Mouse (Mus musculus): ENCODE measurements around the gene Olfr583. TPM values are rescaled to one million over a fixed set of nuclear protein-coding genes. Genes with fewer than 3 reads are reported as not detected.

Olfr583 gene
- not detected for total RNA-seq (2021)
- long read RNA-seq, experiment 1, result 0 reads
- long read RNA-seq, experiment 2, result 0 reads

- no peak for DNase-seq (ENCODE audit: extremely low spot score in 1 of 2, low spot score in 2 of 2)
- intact Hi-C loops (cut with DNase I), result loop anchor here (5.0 kb wide), 1 partner anchor 194 kb away; the partner anchor contains the start of gene Olfr566
These were observed at the start of gene Olfr583 for GRCm38 (mm10) chr7:103051000-103051399. TSS of gene Olfr583 (plus strand) at chr7:103051300.

GRCm38 (mm10) chr7:103037724-103038123 is 13.4 kb upstream of the Olfr583 start, which contains the start of gene Olfr582:
TSS of gene Olfr582 (plus strand) at chr7:103038024.
- no peak for DNase-seq (ENCODE audit: extremely low spot score in 1 of 2, low spot score in 2 of 2)
- no peak for TF ChIP-seq CTCF (IDR thresholded peaks at IDR 0.05)
- Histone ChIP-seq H3K27ac (no peak within 1 kb of the TSS), H3K4me3 (no peak within 1 kb of the TSS)
- intact Hi-C loops (cut with DNase I), result no loop called here

More at GRCm38 (mm10) chr7:103051000-103051399, at the start of gene Olfr583:
- no peak within 1 kb of the TSS for H3K27ac ChIP-seq
- no peak for TF ChIP-seq CTCF (IDR thresholded peaks at IDR 0.05)
- no peak within 1 kb of the TSS for H3K4me3 ChIP-seq

GRCm38 (mm10) chr7:103081585-103081984 is 30.5 kb downstream of the Olfr583 start, which contains the start of gene Olfr584:
TSS of gene Olfr584 (plus strand) at chr7:103081885.
- no peak for DNase-seq (ENCODE audit: extremely low spot score in 1 of 2, low spot score in 2 of 2)
- intact Hi-C loops (cut with DNase I), result no loop called here
- H3K4me3 ChIP-seq, result no peak within 1 kb of the TSS
- no peak for TF ChIP-seq CTCF (IDR thresholded peaks at IDR 0.05)
- no peak within 1 kb of the TSS for H3K27ac ChIP-seq

- TF ChIP-seq CTCF (IDR thresholded peaks at IDR 0.05), result no peak
- intact Hi-C loops (cut with DNase I), result no loop called here
These were observed 46.3 kb downstream of the Olfr583 start, which contains the start of gene Olfr585 for GRCm38 (mm10) chr7:103097420-103097819. TSS of gene Olfr585 (plus strand) at chr7:103097720.

More at GRCm38 (mm10) chr7:103097420-103097819, 46.3 kb downstream of the Olfr583 start, which contains the start of gene Olfr585:
- Histone ChIP-seq H3K27ac (no peak within 1 kb of the TSS), H3K4me3 (no peak within 1 kb of the TSS)
- no peak for DNase-seq (ENCODE audit: extremely low spot score in 1 of 2, low spot score in 2 of 2)

Other genes with a start within 250 kb of the Olfr583 start
- gene Olfr564, start 247.8 kb upstream of the Olfr583 start, total RNA-seq (2021), result not detected
- not detected for gene Olfr566, start 192.5 kb upstream of the Olfr583 start, total RNA-seq (2021)
- gene Olfr568, start 174.2 kb upstream of the Olfr583 start, total RNA-seq (2021), result not detected
- not detected for gene Olfr569, start 160.4 kb upstream of the Olfr583 start, total RNA-seq (2021)
- gene Olfr570, start 156.7 kb upstream of the Olfr583 start, total RNA-seq (2021), result not detected
- gene Olfr571, start 133.8 kb upstream of the Olfr583 start, total RNA-seq (2021), result not detected
- gene Olfr572, start 126.9 kb upstream of the Olfr583 start, total RNA-seq (2021), result not detected
- not detected for gene Olfr573-ps1, start 108.7 kb upstream of the Olfr583 start, total RNA-seq (2021)
- not detected for gene Olfr574, start 102.8 kb upstream of the Olfr583 start, total RNA-seq (2021)
- not detected for gene Olfr575, start 92.5 kb upstream of the Olfr583 start, total RNA-seq (2021)
- gene Olfr576, start 88.6 kb upstream of the Olfr583 start, total RNA-seq (2021), result not detected
- gene Olfr577, start 75.4 kb upstream of the Olfr583 start, total RNA-seq (2021), result not detected
- gene Olfr578, start 62.0 kb upstream of the Olfr583 start, total RNA-seq (2021), result not detected
- not detected for gene Olfr582, start 13.3 kb upstream of the Olfr583 start, total RNA-seq (2021)
- gene Olfr584, start 30.6 kb downstream of the Olfr583 start, total RNA-seq (2021), result not detected
- gene Olfr585, start 46.4 kb downstream of the Olfr583 start, total RNA-seq (2021), result not detected
- not detected for gene Olfr586, start 74.3 kb downstream of the Olfr583 start, total RNA-seq (2021)
- gene Olfr588-ps1, start 89.6 kb downstream of the Olfr583 start, total RNA-seq (2021), result not detected
- not detected for gene Olfr589, start 105.1 kb downstream of the Olfr583 start, total RNA-seq (2021)
- not detected for gene Olfr591, start 127.0 kb downstream of the Olfr583 start, total RNA-seq (2021)
- gene Olfr592, start 133.5 kb downstream of the Olfr583 start, total RNA-seq (2021), result not detected
- not detected for gene Olfr593, start 160.6 kb downstream of the Olfr583 start, total RNA-seq (2021)
- not detected for gene Olfr594, start 165.7 kb downstream of the Olfr583 start, total RNA-seq (2021)
- gene Usp17ld, start 201.2 kb downstream of the Olfr583 start, total RNA-seq (2021), result not detected

Data from left cerebral cortex, adult 2 months (tissue).